In the genomic region with DNA sequence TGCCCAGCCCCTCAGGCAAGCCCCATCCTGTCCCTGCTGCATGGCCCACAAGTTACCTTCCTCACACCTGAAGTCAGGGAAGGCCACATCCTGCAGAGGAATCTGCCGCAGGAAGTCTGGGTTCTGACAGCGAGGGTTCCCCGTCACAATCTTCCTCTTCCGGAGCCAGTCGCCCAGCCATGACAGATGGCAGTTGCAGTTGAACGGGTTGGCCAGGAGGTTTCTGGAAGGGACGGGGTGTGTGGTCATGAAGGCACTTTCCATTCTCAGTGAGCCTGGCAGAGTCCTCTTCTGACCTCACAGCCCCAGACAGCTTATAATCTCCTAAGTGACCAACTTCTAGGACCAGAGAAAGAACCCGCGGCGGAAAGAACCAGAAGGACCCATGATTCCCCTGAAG, we compare ENCODE assay signal across 21 mouse cellular contexts. TPM values are rescaled to one million over a fixed set of nuclear protein-coding genes. Genes with fewer than 3 reads are reported as not detected.
DNase-seq lines count a peak whose midpoint lies in the region; ATAC-seq and TF ChIP-seq lines count a peak whose summit lies in the region.
"Had no signal": no experiment of that assay in that cellular context is flagged by ENCODE, and none has a peak within 500 bp of the region (broad histone marks: within the 10 kb centered on the region; RNA-seq: fewer than 3 reads in every experiment).

No protein-coding gene starts in this region.

- no peaks in the 10 kb centered on the region for H3K36me3 ChIP-seq in heart, adult 2 months (ENCODE audit: control insufficient read depth, insufficient read depth, low read length)
- H3K36me3 ChIP-seq: limb, embryonic 13.5 days; liver, embryonic 13.5 days; midbrain, embryonic 15.5 days had no signal

- no peak overlapping the region for H3K4me3 ChIP-seq in heart, adult 2 months
- H3K4me3 ChIP-seq: hindbrain, embryonic 10.5 days; layer of hippocampus, adult 2 months; limb, embryonic 13.5 days; liver, embryonic 13.5 days; midbrain, embryonic 15.5 days; neural tube, embryonic 13.5 days had no signal

- H3K79me2 ChIP-seq in heart, adult 2 months (replicated peaks; ENCODE audit: control insufficient read depth, insufficient read depth, low read length): no peaks in the 10 kb centered on the region

- no peak for TF ChIP-seq CTCF in heart, adult 2 months (IDR thresholded peaks at IDR 0.05)

- H3K27ac ChIP-seq in heart, adult 2 months: no peak overlapping the region
- H3K27ac ChIP-seq: hindbrain, embryonic 10.5 days; layer of hippocampus, adult 2 months; limb, embryonic 13.5 days; liver, embryonic 13.5 days; midbrain, embryonic 15.5 days; neural tube, embryonic 13.5 days had no signal

- 0 out of 2 replicates have a peak, but pooled peaks cover 1% of the 10 kb centered on the region for H3K27me3 ChIP-seq in heart, adult 2 months (ENCODE audit: control insufficient read depth, insufficient read depth, low read length)
- H3K27me3 ChIP-seq: liver, embryonic 13.5 days; midbrain, embryonic 15.5 days; neural tube, embryonic 13.5 days had no signal

- no peak overlapping the region for H3K9ac ChIP-seq in heart, adult 2 months (ENCODE audit: low read depth, low read length)
- H3K9ac ChIP-seq: forebrain, postnatal 0 days; limb, embryonic 13.5 days; liver, embryonic 13.5 days; midbrain, embryonic 15.5 days; neural tube, embryonic 13.5 days had no signal

- peak; percentile 74 to 79 for ATAC-seq in hematopoietic stem cell, adult 5-6 weeks (replicated peaks in 1 of 2; ENCODE audit: insufficient read depth in 1 of 2, low FRiP score in 2 of 2, low TSS enrichment in 1 of 2, low read depth in 1 of 2, poor library complexity in 2 of 2, severe bottlenecking in 2 of 2)
- ATAC-seq: forebrain, postnatal 0 days; intestine, postnatal 0 days; midbrain, embryonic 15.5 days had no signal

- no peak for TF ChIP-seq POLR2A in heart, adult 2 months (IDR thresholded peaks at IDR 0.05; ENCODE audit: insufficient read depth, low read depth, low read length)

- 70% methylated on average over 10 of the region's 10 CpGs for WGBS in heart, adult 2 months

- H3K4me1 ChIP-seq in heart, adult 2 months (ENCODE audit: control insufficient read depth, insufficient read depth, low read length): no peaks in the 10 kb centered on the region
- H3K4me1 ChIP-seq: hindbrain, embryonic 10.5 days; limb, embryonic 13.5 days; liver, embryonic 13.5 days; midbrain, embryonic 15.5 days; neural tube, embryonic 13.5 days had no signal

- DNase-seq in cerebellum, postnatal 36 days: peak; percentile 8 to 18
- no peak for DNase-seq in cerebellum, adult 11 months
- peak; percentile 44 for DNase-seq in thymus, postnatal 0 days (ENCODE audit: low spot score)
- no peak for DNase-seq in thymus, adult 18-20 months
- DNase-seq in thymus, postnatal 36 days: peak; percentile 16 to 35
- no peak for DNase-seq in heart, adult 2 months
- no peak for DNase-seq in gastrocnemius, postnatal 25 days
- DNase-seq: adrenal gland, postnatal 36 days; forebrain, postnatal 0 days; kidney, postnatal 25 days; layer of hippocampus, postnatal 36 days; liver, embryonic 13.5 days; lung, adult 2 months; lung, postnatal 14 days had no signal

- intact Hi-C loops in heart, adult 2 months (cut with DNase I): no loop called here

- no peak for TF ChIP-seq EP300 in heart, adult 2 months (IDR thresholded peaks at IDR 0.05; ENCODE audit: insufficient read depth, low read depth, low read length)

RNA-seq across cellular contexts. Expression of a gene that starts 51.9 kb away (rescaled TPM):
- 2.0 and 2.1 TPM in 2 replicates for polyA plus RNA-seq in thymus, postnatal 0 days (2015; fragmentation: Nextera tagmentation; extraction: Ambion mirVana)
- 16.7 and 17.3 TPM in 2 replicates for total RNA-seq in hematopoietic stem cell, adult 5-6 weeks (2017)
- 1 to 10 TPM; 8.8 to 9.9 TPM for total RNA-seq in heart, adult 2 months (2021)
- 0.68 and 1.4 TPM in 2 replicates for polyA plus RNA-seq in heart, adult 2 months (2012; rRNA removed)
- 1 to 10 TPM; 4.4 to 5.0 TPM for total RNA-seq in gastrocnemius, postnatal 25 days (2021)

Comparison
In these comparisons a context has a peak if more than half of its experiments do, and no peak if none do; other contexts are left out.
1. DNase-seq: peak in cerebellum, postnatal 36 days (2 of 2), thymus, postnatal 0 days (single experiment) and thymus, postnatal 36 days (2 of 2); none in cerebellum, adult 11 months (single experiment), thymus, adult 18-20 months (0 of 2), heart, adult 2 months (0 of 2) and gastrocnemius, postnatal 25 days (single experiment).